Mouse (Mus musculus) spleen, adult 2 months (tissue): ENCODE measurements at regions not wholly inside any gene's neighbourhood (a gene's known extent, or its start where the extent isn't known, plus 50 kb on each side); places are given as distances from the start of the nearest gene placed in this dataset.

Experiments
- CTCF ChIP-seq: fragments of 200-500 bp; IDR thresholded peaks from 2 replicates; pipeline ENCODE4 v1.5.1; 2011; ENCODE audit warnings: mild to moderate bottlenecking, inconsistent platforms; ENCODE audit not compliant: insufficient read depth, insufficient read length, insufficient replicate concordance; ENCODE audit errors: extremely low read depth
- POLR2A ChIP-seq: fragments of 200-500 bp; IDR thresholded peaks from 2 replicates; pipeline ENCODE4 v1.6.1; 2011; ENCODE audit warnings: low read depth, low read length, inconsistent platforms

- no peak for TF ChIP-seq POLR2A
- no peak for TF ChIP-seq CTCF
Measured at GRCm38 (mm10) chr5:100274674-100275073, 115.1 kb upstream of the Tmem150c start.
